Mouse (Mus musculus) layer of hippocampus, postnatal 14 days (tissue): ENCODE measurements at regions not wholly inside any gene's neighbourhood (a gene's known extent, or its start where the extent isn't known, plus 50 kb on each side); places are given as distances from the start of the nearest gene placed in this dataset.

Source experiments
- DNase-seq, 2 experiments: peaks; one replicate each; pipeline ENCODE4 v3.0.0; 2021 to 2022; ENCODE audit warnings: low spot score in 2 of 2, mixed read lengths in 1 of 2

DNA sequence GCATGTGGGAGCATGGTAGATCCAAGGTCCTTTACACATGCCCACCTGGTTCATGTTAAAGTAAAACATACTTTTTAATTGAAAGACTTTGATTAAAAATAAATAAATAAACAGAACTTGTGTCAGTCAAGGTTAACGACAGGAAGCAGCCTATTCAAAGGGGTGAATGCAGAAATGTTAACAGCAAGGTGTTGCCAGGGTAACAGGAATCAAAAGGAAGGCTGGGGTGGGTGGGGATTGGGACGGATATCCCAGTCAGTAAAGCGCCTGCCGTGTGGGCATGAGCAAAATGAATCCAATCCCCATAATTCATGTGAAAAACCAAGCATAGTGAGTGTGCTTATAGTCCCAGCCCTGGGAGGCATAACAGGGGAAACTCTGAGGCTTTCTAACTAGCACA, 682.6 kb upstream of the Tmem132c start:
- no peak for DNase-seq

DNA sequence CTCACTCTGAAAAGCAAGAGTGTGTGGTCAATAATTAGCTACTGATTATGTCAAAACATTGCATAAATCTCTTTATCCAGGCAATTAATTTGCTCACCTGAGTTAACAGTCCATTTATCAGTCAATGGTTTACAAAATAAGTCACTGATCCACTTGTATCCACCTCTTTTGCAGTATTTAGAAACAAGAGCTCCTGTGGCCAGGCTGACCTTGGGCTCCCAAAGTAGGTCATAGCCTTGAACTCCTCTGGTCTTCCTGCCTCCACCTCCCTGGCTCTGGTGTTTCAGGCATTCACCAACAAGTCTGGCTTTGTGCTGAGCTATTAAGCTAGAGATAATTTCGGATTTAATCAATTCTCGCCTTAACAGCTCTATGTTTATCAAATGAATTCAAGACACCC, 675.8 kb upstream of the Tmem132c start:
- DNase-seq, result no peak

GRCm38 (mm10) chr5:126566226-126566625, 675.4 kb upstream of the Tmem132c start:
- DNase-seq, result no peak

DNA sequence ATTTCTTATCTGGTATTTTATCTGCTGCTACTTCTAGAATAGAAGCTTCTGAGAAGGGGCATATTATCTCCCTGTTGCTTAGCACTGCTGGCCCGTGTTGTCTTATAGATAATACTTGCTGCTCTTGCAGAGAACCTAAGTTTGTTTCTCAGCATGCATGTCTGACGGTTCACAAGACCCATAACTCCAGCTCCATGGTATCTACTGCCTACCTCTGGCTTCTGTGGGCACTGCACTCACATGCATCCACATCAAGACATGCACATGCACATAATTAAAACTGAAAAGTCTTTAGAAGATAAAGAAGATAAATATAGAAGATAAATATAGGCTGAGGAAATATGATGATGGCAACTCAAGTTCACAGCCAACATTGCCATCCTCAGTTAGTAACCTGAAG, 667.8 kb upstream of the Tmem132c start:
- DNase-seq, result no peak

DNA sequence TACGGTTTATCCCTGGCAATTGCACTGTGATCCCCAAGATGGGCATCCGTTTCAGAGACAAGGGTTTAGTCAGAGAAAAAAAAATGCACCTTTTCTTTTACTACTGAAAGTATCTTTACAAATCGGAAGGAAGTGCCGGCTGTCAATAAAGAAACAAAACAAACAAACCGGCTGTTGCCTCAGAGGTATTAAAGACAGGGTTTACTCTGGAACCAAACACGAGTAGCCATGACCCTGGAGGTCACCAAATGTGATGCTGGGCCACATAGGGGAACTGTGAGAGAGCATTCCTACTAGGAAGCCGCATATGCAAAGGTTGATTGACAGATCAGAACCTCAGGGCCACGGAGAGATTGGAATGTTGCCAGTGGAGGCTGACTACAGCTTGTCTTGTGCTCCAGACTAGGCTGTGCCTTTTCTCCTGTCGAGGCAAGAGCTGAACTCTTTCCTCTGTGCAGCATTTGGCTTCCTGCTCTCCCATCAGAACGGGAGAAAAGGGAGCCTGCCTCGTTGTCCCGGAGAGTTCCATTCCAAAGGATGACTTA, 643.8 kb upstream of the Tmem132c start:
- no peak for DNase-seq

GRCm38 (mm10) chr5:126599561-126599960, 642.0 kb upstream of the Tmem132c start:
- no peak for DNase-seq

DNA sequence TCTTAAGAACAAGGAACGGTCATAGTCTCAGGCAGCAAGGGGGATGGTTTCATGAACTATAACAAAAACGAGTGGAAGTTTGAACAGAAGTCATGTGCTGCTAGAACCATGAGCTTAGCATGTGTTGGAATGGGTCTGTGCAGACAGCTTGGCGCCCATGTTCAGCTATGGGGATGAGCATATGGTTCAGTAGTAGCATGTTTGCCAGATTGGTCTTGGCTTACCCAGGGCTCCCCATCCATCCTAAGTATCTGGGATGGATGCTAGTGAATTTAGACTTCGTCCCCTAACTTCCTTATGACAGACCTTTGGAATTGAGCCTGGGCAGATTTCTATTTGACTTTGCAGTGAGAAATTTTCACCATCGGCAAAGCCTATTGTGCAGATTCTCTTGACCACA, 634.9 kb upstream of the Tmem132c start:
- peak; percentile 6 to 52 for DNase-seq

GRCm38 (mm10) chr5:126612571-126612970, 629.0 kb upstream of the Tmem132c start:
- DNase-seq, result no peak

DNA sequence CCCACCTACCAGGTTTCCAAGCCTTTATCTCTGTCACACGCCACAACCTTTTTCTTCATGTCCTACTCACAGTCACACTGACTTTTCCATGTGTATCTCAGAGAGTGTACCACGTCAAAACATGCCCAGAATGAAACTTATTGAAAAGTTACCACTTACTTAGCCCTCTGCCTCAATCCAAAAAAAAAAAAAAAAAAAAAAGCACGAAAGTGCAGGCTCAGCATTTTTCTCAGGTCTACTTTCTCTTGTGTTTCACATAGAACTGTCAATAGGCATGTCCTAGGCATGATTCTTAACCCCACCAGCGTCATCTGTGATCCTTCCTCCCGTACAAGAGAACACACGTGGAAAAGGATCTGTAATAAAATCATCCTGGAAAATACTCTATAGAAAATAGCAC, 619.1 kb upstream of the Tmem132c start:
- no peak for DNase-seq

DNA sequence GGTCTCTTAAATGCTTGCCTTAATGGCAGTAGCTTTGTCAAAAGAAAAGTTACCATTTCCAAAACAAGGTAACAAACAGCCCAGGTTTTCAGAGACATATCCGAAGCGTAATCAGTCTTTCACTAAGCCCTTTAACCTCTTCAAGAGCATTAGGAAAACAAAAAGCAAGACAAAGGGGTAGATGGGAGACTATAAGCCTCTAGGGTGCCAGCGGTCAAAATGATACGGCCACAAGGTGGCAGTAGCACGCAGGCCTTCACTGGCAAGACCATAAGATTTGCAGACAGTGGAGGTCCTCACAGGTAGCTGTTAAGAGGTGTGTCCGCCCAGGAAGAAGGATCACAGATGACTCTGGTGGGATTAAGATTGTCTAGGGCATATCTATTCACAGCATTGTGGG, 618.4 kb upstream of the Tmem132c start:
- DNase-seq, result peak; percentile 51 to 64

DNA sequence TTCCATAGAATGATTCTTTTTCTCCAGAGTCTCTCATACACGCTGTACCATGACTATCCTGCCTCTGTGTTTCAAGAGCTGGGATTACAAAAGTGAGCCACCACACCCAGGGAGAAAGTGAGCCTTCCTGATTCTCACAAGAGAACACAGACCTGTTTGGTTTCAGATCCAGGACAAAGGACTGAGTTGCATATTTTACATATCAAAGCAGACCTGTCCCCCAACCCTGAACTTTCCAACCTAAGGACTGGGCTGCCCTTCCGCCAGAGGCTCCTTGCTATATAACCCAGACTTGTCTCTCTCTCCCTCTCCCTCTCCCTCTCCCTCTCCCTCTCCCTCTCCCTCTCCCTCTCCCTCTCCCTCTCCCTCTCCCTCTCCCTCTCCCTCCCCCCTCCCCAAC, 611.8 kb upstream of the Tmem132c start:
- no peak for DNase-seq

GRCm38 (mm10) chr5:126650415-126650814, 591.2 kb upstream of the Tmem132c start:
- DNase-seq, result no peak

DNA sequence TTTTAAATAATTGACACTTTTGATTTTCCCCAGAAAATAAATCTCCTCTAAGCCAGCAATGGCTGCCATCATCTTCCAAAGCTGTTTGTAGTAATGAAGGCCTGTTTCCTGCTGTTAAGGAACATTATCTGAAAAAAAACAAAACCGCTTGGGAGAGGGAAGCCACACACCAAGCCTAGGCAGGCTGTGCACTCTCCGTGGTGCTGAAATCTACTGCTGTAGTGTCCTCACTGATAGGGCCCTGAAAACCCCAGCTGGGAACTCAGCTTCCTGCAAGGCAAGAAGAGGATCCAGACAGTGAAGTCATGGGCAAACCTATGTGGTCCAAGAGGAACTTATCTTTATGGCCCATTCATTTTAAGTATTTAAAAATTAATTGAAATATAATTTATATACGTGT, 590.2 kb upstream of the Tmem132c start:
- peak in 1 of 2 experiments; percentile 3 for DNase-seq

DNA sequence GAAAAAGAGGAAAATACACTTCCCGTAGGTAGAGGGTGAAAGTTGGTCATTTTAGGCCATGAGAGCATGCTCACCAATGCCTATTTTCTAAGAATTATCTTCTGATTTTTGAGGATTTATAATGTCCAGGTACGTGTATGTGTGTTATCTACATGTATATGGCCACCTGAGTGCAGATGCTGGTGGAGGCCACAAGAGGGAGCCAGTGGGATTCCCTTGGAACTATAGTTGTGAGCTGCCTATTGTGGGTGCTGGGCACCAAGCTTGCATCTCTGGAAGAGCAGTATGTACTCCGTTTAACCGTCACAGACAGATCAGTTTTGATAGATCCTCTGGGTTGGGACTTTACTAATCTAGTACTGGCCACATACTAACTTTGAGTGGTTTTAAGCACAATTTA, 579.0 kb upstream of the Tmem132c start:
- DNase-seq, result no peak

DNA sequence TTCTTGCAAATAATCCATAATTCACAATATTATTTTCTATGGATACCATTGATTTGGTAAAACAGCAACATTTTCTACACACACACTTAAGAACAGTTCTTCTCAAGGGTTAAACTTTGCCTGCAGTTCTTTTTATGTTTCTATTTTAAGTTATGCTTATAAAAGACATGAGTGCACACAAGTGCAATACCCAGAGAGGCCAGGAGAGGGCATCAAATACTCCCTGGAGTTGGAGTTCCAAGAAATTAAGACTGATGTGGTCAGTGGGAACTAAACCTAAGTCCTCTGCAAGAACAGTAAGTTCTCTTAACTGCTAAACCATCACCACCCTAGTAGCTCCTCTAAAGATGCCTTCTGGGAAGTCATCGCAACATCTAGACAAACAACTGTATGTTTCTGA, 570.5 kb upstream of the Tmem132c start:
- peak in 1 of 2 experiments; percentile 22 for DNase-seq

GRCm38 (mm10) chr5:126680262-126680661, 561.3 kb upstream of the Tmem132c start:
- no peak for DNase-seq

- DNase-seq, result peak in 1 of 2 experiments; percentile 47
Observed at GRCm38 (mm10) chr5:126699314-126699713, 542.3 kb upstream of the Tmem132c start.

- peak in 1 of 2 experiments; percentile 43 for DNase-seq
Observed at GRCm38 (mm10) chr5:126703516-126704282, 537.9 kb upstream of the Tmem132c start.

- peak in 1 of 2 experiments; percentile 29 for DNase-seq
Observed at GRCm38 (mm10) chr5:126705871-126706270, 535.7 kb upstream of the Tmem132c start.

- no peak for DNase-seq
Observed at GRCm38 (mm10) chr5:126706701-126707100, 534.9 kb upstream of the Tmem132c start.

GRCm38 (mm10) chr5:126714672-126715071, 526.9 kb upstream of the Tmem132c start:
- DNase-seq, result peak in 1 of 2 experiments; percentile 17

DNA sequence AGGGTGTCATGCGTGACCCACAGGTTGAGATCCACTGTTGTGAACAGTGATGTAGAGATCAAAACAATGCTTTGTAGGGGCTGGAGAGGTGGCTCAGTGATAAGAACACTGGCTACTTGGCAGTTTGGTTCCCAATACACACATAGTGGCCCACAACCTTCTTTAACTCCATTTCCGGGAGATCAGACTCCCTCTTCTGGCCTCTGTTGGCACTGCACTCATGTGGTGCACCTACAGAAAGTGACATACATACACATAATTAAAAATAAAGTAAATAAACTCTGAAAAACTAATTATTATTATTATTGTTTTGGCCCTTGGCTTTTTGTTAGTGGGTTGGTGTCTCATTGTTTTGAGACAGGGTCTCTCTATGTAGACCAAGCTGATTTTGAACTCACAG, 523.2 kb upstream of the Tmem132c start:
- no peak for DNase-seq

GRCm38 (mm10) chr5:126721300-126721699, 520.3 kb upstream of the Tmem132c start:
- no peak for DNase-seq
